Mouse (Mus musculus) gastrocnemius, adult 2 months (tissue): ENCODE results near the gene Nrxn2. TPM values are rescaled to one million over a fixed set of nuclear protein-coding genes. Genes with fewer than 3 reads are reported as not detected.

Experiments
- DNase-seq: peaks from one replicate; pipeline ENCODE4 v3.0.0; 2022
- H3K27ac ChIP-seq: fragments of 200-600 bp; 2 replicates; pipeline ENCODE4 v1.8.1; 2022; ENCODE audit warnings: mild to moderate bottlenecking
- H3K4me3 ChIP-seq: fragments of 200-600 bp; 2 replicates; pipeline ENCODE4 v1.8.1; 2022; ENCODE audit warnings: mild to moderate bottlenecking, moderate library complexity
- CTCF ChIP-seq: fragments of 200-600 bp; IDR thresholded peaks from 2 replicates; pipeline ENCODE4 v1.8.1; 2022; ENCODE audit warnings: antibody characterized with exemption, mild to moderate bottlenecking, moderate library complexity
- intact Hi-C: fragments of 180-260 bp; cut with DNase I; formaldehyde crosslinking; loops from one replicate; pipeline ENCODE4 v1.15.1; 2025
- total RNA-seq, 2 experiments: library from RNA; stranded (reverse); gene quantifications; 2 replicates each; pipeline ENCODE4 v1.2.3; 2021

Nrxn2 gene
- total RNA-seq, 2 experiments from 2014 or later: 0.77 to 2.0 TPM

DNA sequence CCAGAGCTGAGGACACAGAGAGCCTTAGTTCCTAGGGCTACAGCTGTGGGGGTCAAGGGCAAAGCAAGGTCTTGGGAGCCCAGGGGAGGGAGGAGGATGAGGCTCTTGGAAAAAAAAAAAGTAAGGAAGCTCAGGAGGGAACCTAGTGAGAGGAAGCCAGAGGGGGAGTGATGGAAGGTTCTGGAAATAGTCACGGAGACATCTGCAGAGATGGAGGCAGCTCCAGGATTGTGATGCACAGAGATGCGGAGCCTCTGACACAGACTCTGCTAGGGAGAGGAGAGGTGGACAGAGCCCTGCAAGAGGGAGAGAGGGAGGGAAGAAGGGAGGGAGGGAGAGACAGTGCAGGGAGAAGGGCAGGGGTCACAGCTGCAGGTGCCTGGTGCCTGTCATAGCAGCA, 92.0 kb downstream of the Nrxn2 start:
- H3K4me3 ChIP-seq: no peak overlapping the region
- intact Hi-C loops: no loop called here
- TF ChIP-seq CTCF: no peak
- no peak overlapping the region for H3K27ac ChIP-seq
- DNase-seq: no peak

DNA sequence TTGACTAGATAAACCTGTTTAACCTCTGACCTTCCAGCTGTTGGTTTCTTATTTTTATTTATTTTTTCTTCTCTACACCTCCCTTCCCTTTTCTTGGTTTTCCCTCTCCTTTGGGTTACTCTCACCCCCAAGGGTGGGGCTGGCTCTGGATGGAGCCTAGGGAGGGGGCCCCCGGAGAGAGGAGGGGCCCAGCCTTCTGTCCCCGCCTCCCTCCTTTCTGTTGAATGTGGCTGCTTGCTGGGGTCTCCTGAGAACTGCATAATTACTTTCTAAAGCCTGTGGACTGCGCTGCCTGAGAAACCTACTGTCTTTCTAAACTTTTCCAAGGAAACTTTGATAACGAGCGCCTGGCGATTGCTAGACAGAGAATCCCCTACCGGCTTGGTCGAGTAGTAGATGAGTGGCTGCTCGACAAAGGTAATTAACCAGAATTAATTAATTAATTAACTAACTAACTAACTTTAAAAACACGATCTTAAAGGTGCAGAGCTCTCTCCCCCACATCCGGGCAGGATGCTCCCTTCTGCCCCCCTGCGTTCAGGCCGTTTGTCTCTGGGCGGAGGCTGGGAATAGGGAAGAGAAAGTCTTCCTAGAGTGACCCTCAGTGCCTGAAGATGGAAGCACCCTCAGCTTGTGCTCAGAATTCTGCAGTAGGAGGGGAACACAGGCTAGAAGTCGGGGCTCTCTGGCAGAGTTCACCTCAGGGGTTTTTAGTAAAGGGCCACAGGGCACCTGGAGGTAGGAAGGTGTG, 95.0 kb downstream of the Nrxn2 start:
- intact Hi-C loops: no loop called here
- no peak overlapping the region for H3K4me3 ChIP-seq
- no peak overlapping the region for H3K27ac ChIP-seq
- no peak for DNase-seq
- TF ChIP-seq CTCF: no peak; the same call in 1 of the 2 replicates

DNA sequence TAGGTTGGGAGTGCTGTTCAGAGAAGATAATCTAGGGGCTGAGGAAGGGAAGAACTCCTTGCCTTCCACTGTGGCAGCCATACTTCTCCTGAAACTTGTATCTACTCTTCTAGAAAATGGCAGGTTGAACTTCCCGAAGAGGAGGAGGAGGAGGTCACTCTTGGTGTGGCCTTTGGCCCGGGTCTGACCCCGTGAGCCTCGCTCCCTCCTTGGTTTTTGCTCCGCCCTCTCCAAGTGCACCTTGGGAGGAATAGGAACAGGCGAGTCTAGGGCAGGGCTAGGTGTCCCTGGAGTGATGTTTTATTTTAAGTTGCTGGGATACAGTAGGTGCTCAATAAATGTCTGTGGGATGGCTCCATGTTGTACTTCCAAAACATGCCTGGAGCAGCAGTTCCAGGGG, 96.4 kb downstream of the Nrxn2 start:
- intact Hi-C loops: no loop called here

DNA sequence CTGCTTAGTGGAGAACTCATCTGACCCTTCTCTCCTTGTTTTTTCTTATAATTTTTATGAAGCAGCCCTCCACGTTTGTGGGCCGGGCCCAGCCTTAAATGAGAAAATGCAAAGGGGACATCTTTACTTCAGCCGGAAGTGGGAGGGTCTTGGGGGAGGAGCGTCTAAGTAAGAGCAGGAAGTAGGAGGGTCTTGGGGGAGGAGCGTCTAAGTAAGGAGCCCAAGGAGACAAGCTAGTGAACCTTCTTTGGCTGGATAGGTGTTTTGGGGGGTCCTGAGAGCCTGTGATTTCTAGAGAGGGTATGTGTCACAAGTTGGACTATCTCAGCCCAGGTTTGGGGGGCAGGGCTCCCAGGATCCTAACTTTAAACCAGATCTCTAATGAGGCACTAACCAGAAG, 96.9 kb downstream of the Nrxn2 start:
- H3K27ac ChIP-seq: no peak overlapping the region
- no peak for TF ChIP-seq CTCF
- H3K4me3 ChIP-seq: no peak overlapping the region
- DNase-seq: no peak
- intact Hi-C loops: no loop called here

More for the DNA sequence above, 96.4 kb downstream of the Nrxn2 start:
- H3K4me3 ChIP-seq: no peak overlapping the region
- DNase-seq: no peak
- TF ChIP-seq CTCF: no peak
- H3K27ac ChIP-seq: no peak overlapping the region

DNA sequence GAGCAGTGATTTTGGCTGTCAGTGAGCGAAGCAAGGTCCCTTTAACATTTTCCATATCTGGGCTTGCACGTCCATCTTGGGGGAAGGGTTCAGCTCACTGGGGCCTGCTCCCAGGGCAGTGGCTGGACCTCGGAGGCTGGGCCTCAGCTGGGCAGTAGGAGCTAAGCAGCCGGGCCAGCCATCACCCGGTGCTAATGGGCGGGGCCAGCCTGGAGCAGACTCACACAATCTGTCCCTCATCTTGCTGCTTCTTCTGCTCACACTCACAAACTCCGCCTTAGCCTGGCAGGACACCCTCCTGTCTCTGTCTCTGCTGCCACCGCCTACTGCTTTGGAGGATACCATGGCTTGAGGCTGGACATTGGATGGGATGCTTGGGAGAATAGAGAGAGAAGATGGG, 97.6 kb downstream of the Nrxn2 start:
- intact Hi-C loops: no loop called here

DNA sequence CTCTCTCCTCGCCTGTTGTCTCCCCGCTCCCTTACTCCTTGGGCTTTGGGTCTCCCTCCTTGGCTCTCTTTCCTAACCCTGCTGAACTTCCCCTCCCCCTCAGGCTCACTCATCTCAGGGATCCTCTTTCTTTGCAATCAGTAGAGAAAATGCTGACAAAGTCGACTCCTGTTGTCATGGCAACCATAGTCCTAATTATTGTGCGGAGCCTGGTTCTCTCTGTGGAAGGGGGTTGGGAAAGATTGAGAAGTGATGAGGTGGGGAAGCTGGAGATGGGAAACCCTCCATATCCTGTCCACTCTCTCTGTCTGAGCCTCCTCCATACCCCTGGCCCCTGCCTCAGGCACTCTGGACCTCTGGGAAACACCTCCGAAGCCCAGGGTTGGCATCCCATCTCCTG, 100.1 kb downstream of the Nrxn2 start:
- DNase-seq: no peak
- H3K4me3 ChIP-seq: no peak overlapping the region
- H3K27ac ChIP-seq: no peak overlapping the region
- no peak for TF ChIP-seq CTCF
- intact Hi-C loops: no loop called here

More for the DNA sequence above, 97.6 kb downstream of the Nrxn2 start:
- Histone ChIP-seq H3K4me3 (no peak overlapping the region), H3K27ac (no peak overlapping the region)
- no peak for DNase-seq
- no peak for TF ChIP-seq CTCF

DNA sequence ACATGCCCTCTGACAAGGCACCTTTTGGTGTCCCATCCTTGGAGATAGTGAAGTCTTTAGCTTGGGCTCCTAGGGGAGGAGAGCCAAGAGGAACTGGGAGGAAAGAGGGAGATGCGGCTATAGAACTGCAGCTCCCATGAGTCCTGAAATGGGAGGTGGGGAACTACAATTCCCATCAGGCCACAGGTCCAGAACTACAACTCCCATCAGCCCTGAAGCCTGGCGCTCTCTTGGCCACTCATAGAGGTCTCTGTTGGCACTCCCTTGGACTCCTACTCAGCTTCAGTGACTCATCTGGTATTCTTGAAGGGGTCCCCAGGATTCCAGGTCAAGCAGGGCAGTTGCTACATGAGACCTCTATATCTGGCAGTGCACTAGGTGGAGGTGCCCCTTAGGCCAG, 101.0 kb downstream of the Nrxn2 start:
- TF ChIP-seq CTCF: no peak
- DNase-seq: no peak
- Histone ChIP-seq H3K4me3 (no peak overlapping the region), H3K27ac (no peak overlapping the region)
- intact Hi-C loops: no loop called here

DNA sequence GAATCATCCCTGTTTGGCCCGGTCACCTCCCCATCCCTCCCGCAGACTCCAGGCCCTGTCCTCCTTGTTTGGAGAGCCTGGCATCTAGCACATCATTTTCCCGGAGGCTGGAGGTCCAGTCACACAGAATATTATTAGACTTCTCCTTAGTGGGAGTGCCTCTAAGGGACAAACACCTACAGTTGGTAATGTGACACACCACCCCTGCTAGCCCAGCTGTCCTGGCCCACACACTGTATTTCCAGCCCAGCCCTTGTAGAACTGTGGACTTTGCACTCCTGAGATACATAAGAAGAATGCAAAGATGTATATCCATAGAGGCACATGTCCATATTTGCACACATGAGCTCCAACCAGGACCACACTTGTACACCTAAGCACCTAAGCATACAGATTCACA, 103.1 kb downstream of the Nrxn2 start:
- no peak overlapping the region for H3K27ac ChIP-seq
- H3K4me3 ChIP-seq: no peak overlapping the region
- no peak for DNase-seq
- intact Hi-C loops: no loop called here
- no peak for TF ChIP-seq CTCF

DNA sequence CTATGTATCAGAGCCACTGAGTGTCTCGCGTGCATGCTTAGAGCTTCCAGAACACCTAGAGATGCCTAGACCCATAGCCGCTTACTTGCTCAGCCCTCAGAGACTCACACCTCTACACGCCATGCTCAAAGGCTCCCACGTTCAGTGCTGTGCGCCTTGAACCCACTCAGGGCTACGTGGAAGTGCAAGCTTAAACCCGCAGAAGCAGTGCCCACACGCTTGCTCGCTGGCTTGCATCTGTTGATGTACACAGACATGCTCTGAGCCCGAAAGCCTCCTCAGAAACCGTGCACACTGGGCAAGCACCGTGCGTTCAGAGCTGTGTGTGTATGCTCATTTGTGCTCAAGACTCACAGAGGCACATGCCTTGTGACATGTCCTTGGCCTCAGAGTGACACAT, 103.8 kb downstream of the Nrxn2 start:
- H3K4me3 ChIP-seq: no peak overlapping the region
- no peak overlapping the region for H3K27ac ChIP-seq
- TF ChIP-seq CTCF: no peak
- intact Hi-C loops: no loop called here
- no peak for DNase-seq

DNA sequence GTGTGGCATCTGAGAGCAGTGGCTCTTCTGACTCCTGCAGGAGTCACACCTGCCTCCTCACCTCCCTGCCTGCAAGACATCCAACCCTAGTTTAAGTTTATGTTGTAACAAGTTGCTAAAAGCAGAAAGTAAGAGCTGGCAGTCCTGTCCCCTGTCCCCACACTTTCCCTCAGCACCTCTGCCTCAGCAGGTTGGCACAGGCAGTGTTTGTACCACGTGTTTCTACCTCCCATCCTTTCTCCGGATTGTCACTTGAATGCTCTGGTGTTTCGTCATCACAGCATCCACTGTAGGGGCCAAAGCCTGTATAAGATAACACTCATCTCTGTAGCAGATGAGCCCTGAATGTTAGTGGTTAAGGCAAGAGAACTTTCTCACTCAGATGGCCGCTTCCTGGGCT, 106.5 kb downstream of the Nrxn2 start:
- DNase-seq: no peak
- intact Hi-C loops: no loop called here
- Histone ChIP-seq H3K27ac (no peak overlapping the region), H3K4me3 (no peak overlapping the region)
- no peak for TF ChIP-seq CTCF

DNA sequence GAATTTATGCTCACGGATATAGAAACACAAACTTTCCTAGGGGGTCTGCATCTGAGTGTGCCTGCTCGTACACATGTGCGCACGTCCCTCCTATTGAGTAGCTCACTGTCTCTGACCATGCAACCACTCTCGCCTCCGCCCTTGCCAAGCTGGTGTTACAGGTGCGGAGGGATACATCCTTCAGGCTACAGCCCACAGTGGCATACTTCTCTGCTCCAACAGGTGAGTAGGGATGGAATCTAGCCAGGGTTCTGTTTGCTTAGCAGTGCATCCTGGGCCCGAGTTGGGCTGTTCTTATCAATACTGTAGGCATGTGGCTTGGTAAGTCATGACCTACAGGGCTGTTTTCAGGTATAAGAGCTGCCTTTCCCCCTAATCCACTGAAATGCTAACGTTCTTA, 107.5 kb downstream of the Nrxn2 start:
- intact Hi-C loops: no loop called here
- TF ChIP-seq CTCF: no peak
- Histone ChIP-seq H3K27ac (no peak overlapping the region), H3K4me3 (no peak overlapping the region)
- no peak for DNase-seq

DNA sequence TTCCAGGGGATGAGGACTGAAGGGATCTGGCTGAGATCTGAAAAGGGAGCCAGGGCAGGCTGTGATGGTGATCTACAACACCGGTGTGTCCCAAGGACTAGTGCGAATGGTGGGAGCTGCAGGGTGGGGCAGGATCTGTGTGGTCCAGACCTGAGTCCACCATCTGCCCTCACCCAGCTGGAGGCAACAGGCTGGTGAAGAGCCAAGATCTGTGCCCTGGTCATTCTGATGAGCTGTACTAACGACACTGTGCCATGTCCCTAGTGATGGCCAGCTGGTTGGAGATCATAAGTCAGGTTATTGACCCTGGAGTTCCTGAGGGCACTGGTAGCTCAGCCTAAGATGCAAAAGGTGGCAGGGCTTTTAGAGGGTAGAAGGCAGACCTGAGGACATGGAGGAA, 108.9 kb downstream of the Nrxn2 start:
- H3K27ac ChIP-seq: no peak overlapping the region
- no peak overlapping the region for H3K4me3 ChIP-seq
- DNase-seq: no peak
- intact Hi-C loops: no loop called here
- no peak for TF ChIP-seq CTCF

DNA sequence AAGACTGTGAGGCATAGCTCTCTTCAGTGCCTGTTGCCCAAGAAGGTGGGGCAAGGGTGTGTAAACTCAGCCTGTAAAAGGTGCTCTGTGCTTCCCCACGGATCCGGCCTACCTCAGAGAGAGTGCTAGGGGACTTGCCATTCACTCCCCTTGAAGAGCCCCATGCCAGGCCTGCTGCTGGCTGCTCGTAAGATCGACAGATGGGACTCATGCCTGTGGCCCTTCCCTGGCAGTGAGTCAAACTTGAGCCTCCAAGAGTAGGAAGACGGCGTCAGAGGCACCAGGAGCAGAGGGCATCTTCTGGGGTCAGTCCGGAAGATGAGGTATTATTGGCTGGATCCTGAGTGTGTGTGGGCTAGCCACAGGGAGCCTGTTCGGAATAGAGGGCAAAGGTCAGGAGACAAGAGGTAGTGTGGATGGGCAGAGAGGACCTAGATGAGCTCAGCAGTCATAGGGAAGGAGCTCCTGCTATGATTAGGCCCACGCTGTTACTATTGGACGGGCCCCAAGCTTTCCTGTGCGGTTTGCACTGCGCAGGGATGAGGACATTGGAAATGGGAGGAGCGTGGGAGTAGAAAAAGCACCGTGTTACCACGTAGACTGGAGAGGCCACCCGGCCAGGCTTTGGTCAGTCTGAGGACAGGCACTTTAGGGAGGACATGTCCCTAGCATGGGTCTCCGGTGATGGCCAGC, 109.5 kb downstream of the Nrxn2 start:
- no peak overlapping the region for H3K4me3 ChIP-seq
- intact Hi-C loops: no loop called here
- DNase-seq: no peak
- H3K27ac ChIP-seq: no peak overlapping the region
- TF ChIP-seq CTCF: no peak
